Mouse (Mus musculus) spleen, postnatal 0 days (tissue): ENCODE measurements around the gene Olfr10. TPM values are rescaled to one million over a fixed set of nuclear protein-coding genes. Genes with fewer than 3 reads are reported as not detected.

Experiments
- polyA plus RNA-seq: library from polyadenylated mRNA; unstranded; fragments of >200 nt; fragmentation: Nextera tagmentation; extraction: Ambion mirVana; gene quantifications from 2 replicates; pipeline ENCODE4 v1.2.1, GENCODE M21; 2015

The Olfr10 gene
- not detected in 2 replicates for polyA plus RNA-seq

DNA sequence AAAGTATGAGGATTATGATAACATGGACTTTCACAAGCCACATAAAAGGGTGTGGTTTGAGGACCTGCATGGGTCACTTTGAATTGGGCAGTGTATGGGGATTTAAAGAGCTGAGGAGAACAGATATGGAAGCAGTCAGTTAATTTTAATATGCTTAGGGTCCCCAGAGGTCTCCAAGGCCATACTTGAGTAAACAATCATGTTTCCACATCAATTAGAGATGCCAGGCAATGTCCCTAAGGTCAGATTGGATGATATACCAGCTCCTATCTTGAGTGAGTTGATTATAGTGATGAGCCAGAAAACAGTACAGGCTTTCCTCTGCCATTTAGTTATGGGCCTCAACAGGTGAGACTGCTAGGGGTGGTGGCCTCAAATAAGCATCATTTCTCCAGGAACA, at the start of gene Olfr10:
Olfr10 (plus strand) TSS at position 301 of the 400 bp plus-strand sequence.

DNA sequence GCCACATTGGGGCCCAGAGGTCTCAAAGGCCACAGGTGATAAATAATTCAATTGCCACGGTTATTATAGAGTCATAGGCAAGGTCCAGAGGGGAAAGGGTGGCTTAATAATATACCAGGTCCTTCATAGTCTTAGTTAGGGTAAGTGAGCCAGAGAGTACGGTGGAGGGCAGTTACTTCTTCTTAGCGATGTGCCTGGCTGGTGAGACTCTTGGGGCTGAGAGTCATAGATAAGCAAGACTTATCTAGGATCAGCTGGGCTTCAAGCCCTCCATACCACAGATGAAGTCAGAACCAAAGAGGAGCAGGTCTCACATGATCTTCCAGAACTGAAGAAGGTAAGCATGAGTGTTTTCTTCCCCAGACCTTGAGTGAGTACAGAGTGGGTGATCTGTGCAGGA, 26.3 kb upstream of the Olfr10 start, which contains the start of gene Olfr1393:
Olfr1393 (plus strand) TSS at position 83 of the 400 bp plus-strand sequence.

GRCm38 (mm10) chr11:49284982-49285381, 19.6 kb upstream of the Olfr10 start, which contains the start of gene Olfr1392:
TSS of gene Olfr1392 (plus strand) at chr11:49285282.

DNA sequence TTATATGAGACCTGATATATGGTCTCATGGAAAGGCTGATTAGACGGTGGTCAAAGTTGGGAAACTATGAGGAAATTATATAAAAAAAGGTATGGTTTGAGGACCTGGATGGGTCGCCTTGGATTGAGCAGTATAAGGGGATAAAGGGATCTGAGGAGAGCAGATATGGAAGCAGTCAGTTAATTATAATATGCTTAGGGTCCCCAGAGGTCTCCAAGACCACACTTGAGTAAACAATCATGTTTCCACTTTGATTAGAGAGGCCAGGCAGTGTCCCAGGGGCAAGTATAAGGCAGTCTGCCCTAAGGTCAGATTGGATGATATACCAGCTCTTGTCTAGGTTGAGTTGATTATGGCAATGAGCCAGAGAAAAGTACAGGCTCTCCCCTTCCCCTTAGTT, 17.9 kb downstream of the Olfr10 start, which contains the start of gene Olfr1391:
Olfr1391 (plus strand) TSS at position 301 of the 400 bp plus-strand sequence.

DNA sequence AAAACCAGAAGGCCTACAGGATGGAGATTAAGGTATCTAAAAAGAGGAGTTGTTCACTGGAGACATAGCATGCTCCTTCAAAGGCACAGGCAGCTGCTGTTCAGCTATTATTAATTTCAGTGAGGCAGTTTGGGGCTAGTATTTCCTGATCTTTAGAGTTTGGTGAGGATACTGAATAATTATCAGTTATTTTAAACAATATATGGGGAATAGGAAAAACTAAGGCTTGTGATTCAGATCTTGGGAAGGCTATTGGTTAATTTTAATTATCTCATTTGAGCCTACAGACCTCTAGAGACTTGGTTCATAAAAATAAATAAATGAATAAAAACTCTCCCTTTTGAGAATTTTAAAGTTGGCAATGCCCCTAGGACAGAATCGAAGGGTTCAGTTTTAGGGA, 30.3 kb downstream of the Olfr10 start, which contains the start of gene Olfr1390:
Olfr1390 (plus strand) TSS at position 301 of the 400 bp plus-strand sequence.

Other genes with a start within 250 kb of the Olfr10 start
- 5.2 and 8.0 TPM in 2 replicates for gene Tgtp2, start 240.5 kb upstream of the Olfr10 start, polyA plus RNA-seq
- gene Ifi47, start 228.2 kb upstream of the Olfr10 start, polyA plus RNA-seq = 14.6 and 19.2 TPM in 2 replicates
- 0.05 and 0.25 TPM in 2 replicates for gene Olfr1396, start 189.9 kb upstream of the Olfr10 start, polyA plus RNA-seq
- gene Olfr1395, start 162.5 kb upstream of the Olfr10 start, polyA plus RNA-seq = not detected in 2 replicates
- gene Olfr1394, start 150.4 kb upstream of the Olfr10 start, polyA plus RNA-seq = not detected in 2 replicates
- 2.3 and 3.0 TPM in 2 replicates for gene Btnl9, start 117.6 kb upstream of the Olfr10 start, polyA plus RNA-seq
- gene Zfp62, start 101.4 kb upstream of the Olfr10 start, polyA plus RNA-seq = 14.1 and 14.2 TPM in 2 replicates
- gene Mgat1, start 60.5 kb upstream of the Olfr10 start, polyA plus RNA-seq = 41.9 and 46.3 TPM in 2 replicates
- 0.04 TPM in 1 of 2 replicates, not detected in the other for gene Olfr1393, start 26.4 kb upstream of the Olfr10 start, polyA plus RNA-seq
- not detected in 2 replicates for gene Olfr1392, start 19.5 kb upstream of the Olfr10 start, polyA plus RNA-seq
- gene Olfr1391, start 18.0 kb downstream of the Olfr10 start, polyA plus RNA-seq = not detected in 2 replicates
- gene Olfr1390, start 30.4 kb downstream of the Olfr10 start, polyA plus RNA-seq = not detected in 2 replicates
- gene Olfr1389, start 118.3 kb downstream of the Olfr10 start, polyA plus RNA-seq = not detected in 2 replicates
- 0.04 TPM in 1 of 2 replicates, not detected in the other for gene Olfr1388, start 131.9 kb downstream of the Olfr10 start, polyA plus RNA-seq
- not detected in 2 replicates for gene Olfr1387, start 150.6 kb downstream of the Olfr10 start, polyA plus RNA-seq
- not detected in 2 replicates for gene Olfr1386, start 160.3 kb downstream of the Olfr10 start, polyA plus RNA-seq
- gene Olfr1385, start 184.3 kb downstream of the Olfr10 start, polyA plus RNA-seq = not detected in 2 replicates
- not detected in 2 replicates for gene Olfr1384, start 202.0 kb downstream of the Olfr10 start, polyA plus RNA-seq
- gene Olfr1383, start 214.9 kb downstream of the Olfr10 start, polyA plus RNA-seq = not detected in 2 replicates
- not detected in 2 replicates for gene Olfr1382, start 223.5 kb downstream of the Olfr10 start, polyA plus RNA-seq
- gene Olfr1381, start 238.7 kb downstream of the Olfr10 start, polyA plus RNA-seq = not detected in 2 replicates